Mouse (Mus musculus) neural tube, embryonic 13.5 days (tissue): Measurements from ENCODE around the gene Abca8b. TPM values are rescaled to one million over a fixed set of nuclear protein-coding genes. Genes with fewer than 3 reads are reported as not detected.
"Not testable (repeated sequence)": the region's sequence is repeated elsewhere in the genome, so short reads cannot be mapped to it uniquely, and the experiment has no call there.

Experiments
- ATAC-seq: fragments of 200-750 bp; cut with Nextera tagmentation; 2 replicates; pipeline ENCODE4 v1.8.0; 2017; ENCODE audit warnings: low read depth, mild to moderate bottlenecking, moderate TSS enrichment, moderate library complexity
- H3K27ac ChIP-seq: fragments of 300-500 bp; sonication (generic); replicated peaks from 2 replicates; pipeline ENCODE4 v1.5.1; 2015; ENCODE audit warnings: moderate library complexity, mild to moderate bottlenecking, inconsistent platforms
- H3K27me3 ChIP-seq: fragments of 300-500 bp; sonication (generic); 2 replicates; pipeline ENCODE4 v1.6.1; 2015; ENCODE audit warnings: mild to moderate bottlenecking, inconsistent platforms
- H3K36me3 ChIP-seq: fragments of 300-500 bp; sonication (generic); 2 replicates; pipeline ENCODE4 v1.6.1; 2015; ENCODE audit warnings: mild to moderate bottlenecking, inconsistent platforms
- H3K4me1 ChIP-seq: fragments of 300-500 bp; sonication (generic); replicated peaks from 2 replicates; pipeline ENCODE4 v1.6.1; 2015; ENCODE audit warnings: inconsistent platforms
- H3K4me2 ChIP-seq: fragments of 300-500 bp; sonication (generic); 2 replicates; pipeline ENCODE4 v1.6.1; 2015; ENCODE audit warnings: inconsistent platforms, mild to moderate bottlenecking, moderate library complexity
- H3K4me3 ChIP-seq: fragments of 300-500 bp; sonication (generic); 2 replicates; pipeline ENCODE4 v1.5.1; 2015; ENCODE audit warnings: mild to moderate bottlenecking, inconsistent platforms
- H3K9ac ChIP-seq: fragments of 300-500 bp; sonication (generic); 2 replicates; pipeline ENCODE4 v1.6.1; 2015; ENCODE audit warnings: moderate library complexity, mild to moderate bottlenecking, inconsistent platforms
- H3K9me3 ChIP-seq: fragments of 300-500 bp; sonication (generic); 2 replicates; pipeline ENCODE4 v1.6.1; 2016; ENCODE audit warnings: inconsistent platforms
- WGBS: fragments of 180-500 bp; shearing (Covaris S2); methylation state at CpG from one replicate; pipeline ENCODE4 v1.1.7; 2015; 5-methylcytosine and 5-hydroxymethylcytosine counted together
- polyA plus RNA-seq: library from polyadenylated mRNA; unstranded; fragments of >200 nt; fragmentation: Nextera tagmentation; extraction: Ambion mirVana; gene quantifications from 2 replicates; pipeline ENCODE4 v1.2.1, GENCODE M21; 2015

Gene Abca8b
- polyA plus RNA-seq = 1.4 and 1.8 TPM in 2 replicates

GRCm38 (mm10) chr11:109995624-109996023, at the start of gene Abca8b:
Gene Abca8b, minus strand, starts transcription at chr11:109995845.
- peak within 1 kb of the TSS; percentile 48 for H3K4me3 ChIP-seq
- ATAC-seq = peak; percentile 95
- no peaks in the 10 kb centered on the region for H3K27me3 ChIP-seq
- H3K27ac ChIP-seq = peak within 1 kb of the TSS; percentile 52
- H3K9me3 ChIP-seq = no peaks in the 10 kb centered on the region
- H3K36me3 ChIP-seq = no peaks in the 10 kb centered on the region
- WGBS = under 1% methylated on average over 15 of the region's 15 CpGs
- peak within 1 kb of the TSS; percentile 69 for H3K4me2 ChIP-seq
- peak within 1 kb of the TSS; percentile 66 for H3K9ac ChIP-seq
- H3K4me1 ChIP-seq = peaks cover 9% of the 10 kb centered on the region

- WGBS = 93% methylated on average over 2 of the region's 2 CpGs
- no peaks in the 10 kb centered on the region for H3K9me3 ChIP-seq
- no peak overlapping the region for H3K4me3 ChIP-seq
- peaks cover 10% of the 10 kb centered on the region for H3K4me1 ChIP-seq
- H3K4me2 ChIP-seq = no peak overlapping the region
- H3K36me3 ChIP-seq = no peaks in the 10 kb centered on the region
- no peak overlapping the region for H3K27ac ChIP-seq
- no peaks in the 10 kb centered on the region for H3K27me3 ChIP-seq
- no peak for ATAC-seq
- no peak overlapping the region for H3K9ac ChIP-seq
Observed at GRCm38 (mm10) chr11:110037795-110038194, 42.1 kb upstream of the Abca8b start.

DNA sequence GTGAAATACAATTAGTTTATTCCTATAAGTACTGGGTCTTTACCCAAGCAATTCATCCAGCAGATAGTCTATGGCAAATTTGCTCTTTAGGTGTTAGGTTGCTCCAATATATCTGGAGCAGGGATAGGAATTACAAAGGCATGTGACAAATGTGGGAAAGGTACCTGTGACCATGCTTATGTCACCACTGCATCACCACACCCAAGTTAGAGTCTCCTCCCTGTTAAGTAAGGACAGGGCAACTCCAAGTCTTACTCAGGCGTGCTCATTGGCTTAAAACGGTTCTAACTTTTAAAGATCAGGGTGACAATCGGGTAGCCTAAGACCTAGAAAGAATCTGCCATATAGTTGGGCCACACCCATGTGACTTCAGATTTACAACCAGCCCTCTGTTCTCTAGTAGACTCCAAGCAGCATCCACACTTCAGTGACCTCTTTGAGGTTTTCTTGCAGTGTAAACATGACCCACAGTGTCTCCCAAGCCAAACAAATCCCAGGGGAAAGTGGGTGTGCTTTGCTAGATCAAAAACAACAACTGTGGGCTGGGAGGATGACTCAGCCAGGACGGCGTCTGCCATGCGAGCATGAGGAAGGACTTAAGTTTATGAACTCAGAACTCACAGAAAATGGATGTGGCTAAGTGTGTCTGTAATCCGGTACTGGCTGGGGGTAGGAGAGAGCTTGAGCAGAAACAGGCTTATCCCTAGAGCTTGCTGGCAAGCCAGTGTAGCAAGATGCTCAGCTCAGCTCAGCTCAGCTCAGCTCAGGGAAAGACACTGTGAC, 33.5 kb upstream of the Abca8b start:
- H3K4me2 ChIP-seq = no peak overlapping the region

DNA sequence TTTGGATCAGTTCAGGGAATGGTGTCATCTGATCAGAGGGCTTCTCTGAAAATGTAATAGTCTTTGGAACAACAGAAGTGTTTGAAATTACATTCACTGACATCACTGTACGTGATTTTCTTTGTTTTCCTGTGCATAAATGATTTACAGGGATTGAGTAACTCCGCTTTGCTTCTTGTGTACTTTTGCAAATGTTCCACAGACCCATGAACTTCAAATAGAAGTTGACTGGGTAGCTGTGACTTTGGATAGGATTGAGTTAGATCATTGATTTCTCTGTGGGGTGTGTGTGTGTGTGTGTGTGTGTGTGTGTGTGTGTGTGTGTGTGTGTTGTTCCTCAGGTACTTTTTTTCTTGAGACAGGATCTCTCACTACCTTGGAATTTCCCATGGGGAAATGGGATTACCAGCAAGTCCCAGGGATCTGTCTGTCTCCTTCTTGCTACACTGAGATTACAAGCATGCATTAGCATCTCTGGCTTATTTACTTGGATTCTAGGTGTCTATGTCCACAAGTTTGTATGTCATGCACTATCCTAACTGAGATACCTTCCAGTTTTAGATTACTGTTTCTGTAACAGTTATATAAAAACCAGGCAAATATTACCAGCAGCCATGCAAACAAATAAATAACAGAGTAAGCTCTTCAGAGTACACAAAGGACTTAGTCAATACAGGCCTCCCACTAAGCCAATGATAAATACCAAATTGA, 15.3 kb upstream of the Abca8b start:
- H3K4me1 ChIP-seq = no peaks in the 10 kb centered on the region
- H3K36me3 ChIP-seq = no peaks in the 10 kb centered on the region
- H3K9ac ChIP-seq = no peak overlapping the region
- whole genome bisulfite sequencing = 72% methylated on average over 2 of the region's 2 CpGs
- no peak for ATAC-seq
- H3K4me3 ChIP-seq = no peak overlapping the region
- no peaks in the 10 kb centered on the region for H3K9me3 ChIP-seq
- H3K4me2 ChIP-seq = no peak overlapping the region
- H3K27ac ChIP-seq = no peak overlapping the region
- H3K27me3 ChIP-seq = no peaks in the 10 kb centered on the region

More for the DNA sequence above, 33.5 kb upstream of the Abca8b start:
- Histone ChIP-seq H3K27ac (no peak overlapping the region), H3K4me3 (no peak overlapping the region), H3K9ac (no peak overlapping the region), H3K27me3 (no peaks in the 10 kb centered on the region), H3K36me3 (no peaks in the 10 kb centered on the region), H3K9me3 (no peaks in the 10 kb centered on the region), H3K4me1 (no peaks in the 10 kb centered on the region)
- WGBS = 66% methylated on average over 7 of the region's 7 CpGs
- ATAC-seq = no peak

DNA sequence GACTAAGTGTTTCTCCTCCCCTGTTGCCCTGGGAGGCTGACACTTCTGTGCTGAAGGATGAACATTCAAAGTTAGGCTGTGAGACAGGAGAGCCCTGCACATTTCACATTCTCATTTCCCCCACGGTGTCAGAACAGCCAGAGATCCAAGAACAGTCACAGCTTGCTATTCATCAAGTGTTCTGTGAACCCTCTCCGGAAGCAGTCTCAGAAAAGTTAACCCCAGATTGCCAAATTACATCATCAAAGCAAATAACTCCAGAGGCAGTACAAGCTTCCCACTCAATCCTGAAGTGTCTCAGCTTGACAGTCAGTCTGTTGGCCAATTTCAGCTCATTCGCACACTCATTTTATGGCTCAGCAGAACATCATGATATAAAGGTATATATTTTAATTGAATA, 632 bp downstream of the Abca8b start:
- H3K27me3 ChIP-seq = no peaks in the 10 kb centered on the region
- ATAC-seq = peak; percentile 58
- H3K9me3 ChIP-seq = no peaks in the 10 kb centered on the region
- no peak overlapping the region for H3K27ac ChIP-seq
- no peaks in the 10 kb centered on the region for H3K36me3 ChIP-seq
- WGBS = 4% methylated on average over 3 of the region's 3 CpGs
- peak overlapping the region; percentile 48 for H3K4me3 ChIP-seq
- H3K9ac ChIP-seq = peak overlapping the region; percentile 66
- peak overlapping the region; percentile 69 for H3K4me2 ChIP-seq
- H3K4me1 ChIP-seq = peaks cover 9% of the 10 kb centered on the region

DNA sequence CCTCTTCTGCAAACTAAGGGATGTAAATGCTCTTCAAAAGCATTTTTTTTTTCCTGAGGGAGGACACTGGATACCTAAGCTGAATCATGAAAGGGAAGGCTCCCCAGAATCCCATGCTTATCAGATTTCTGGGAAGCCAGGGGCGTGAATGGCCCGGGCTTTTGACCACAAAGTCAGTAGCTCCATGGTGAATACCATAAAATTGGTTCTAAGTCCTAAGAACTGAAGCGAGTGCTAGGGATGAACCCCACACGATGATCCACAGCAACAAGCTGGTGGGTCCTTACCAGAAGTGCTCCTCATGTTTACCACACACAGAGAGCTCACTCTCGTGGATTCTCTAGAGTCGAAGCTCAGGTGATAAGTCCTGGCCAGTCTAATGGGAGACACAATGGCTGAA, 1.6 kb downstream of the Abca8b start:
- 56% methylated on average over 6 of the region's 6 CpGs for WGBS
- Histone ChIP-seq H3K27me3 (no peaks in the 10 kb centered on the region), H3K36me3 (no peaks in the 10 kb centered on the region), H3K9me3 (no peaks in the 10 kb centered on the region), H3K27ac (no peak overlapping the region), H3K9ac (no peak overlapping the region), H3K4me2 (peak overlapping the region; percentile 69), H3K4me1 (peaks cover 9% of the 10 kb centered on the region), H3K4me3 (no peak overlapping the region)
- no peak for ATAC-seq

- Histone ChIP-seq H3K4me2 (no peak overlapping the region), H3K4me1 (peaks cover 9% of the 10 kb centered on the region), H3K9me3 (no peaks in the 10 kb centered on the region), H3K9ac (no peak overlapping the region), H3K27ac (no peak overlapping the region), H3K36me3 (no peaks in the 10 kb centered on the region), H3K4me3 (no peak overlapping the region), H3K27me3 (no peaks in the 10 kb centered on the region)
- WGBS = 83% methylated on average over 3 of the region's 3 CpGs
- ATAC-seq = no peak
Observed at GRCm38 (mm10) chr11:109991270-109991669, 4.4 kb downstream of the Abca8b start.

GRCm38 (mm10) chr11:109990256-109990655, 5.4 kb downstream of the Abca8b start:
- no peaks in the 10 kb centered on the region for H3K36me3 ChIP-seq
- WGBS = 82% methylated on average over 2 of the region's 2 CpGs
- no peak overlapping the region for H3K9ac ChIP-seq
- no peak overlapping the region for H3K4me2 ChIP-seq
- H3K27me3 ChIP-seq = no peaks in the 10 kb centered on the region
- H3K27ac ChIP-seq = no peak overlapping the region
- H3K4me3 ChIP-seq = no peak overlapping the region
- no peak for ATAC-seq
- no peaks in the 10 kb centered on the region for H3K9me3 ChIP-seq
- H3K4me1 ChIP-seq = peaks cover 5% of the 10 kb centered on the region

- no peaks in the 10 kb centered on the region for H3K4me1 ChIP-seq
- H3K36me3 ChIP-seq = no peaks in the 10 kb centered on the region
- ATAC-seq = no peak
- H3K27ac ChIP-seq = no peak overlapping the region
- H3K4me2 ChIP-seq = no peak overlapping the region
- no peak overlapping the region for H3K4me3 ChIP-seq
- H3K9ac ChIP-seq = no peak overlapping the region
- no peaks in the 10 kb centered on the region for H3K27me3 ChIP-seq
- 70% methylated on average over 1 of the region's 1 CpGs for WGBS
- H3K9me3 ChIP-seq = no peaks in the 10 kb centered on the region
Observed at GRCm38 (mm10) chr11:109988164-109988563, 7.5 kb downstream of the Abca8b start.

GRCm38 (mm10) chr11:109987460-109988072, 8.1 kb downstream of the Abca8b start:
- 47% methylated on average over 11 of the region's 11 CpGs for WGBS

GRCm38 (mm10) chr11:109981872-109982271, 13.8 kb downstream of the Abca8b start:
- no peak for ATAC-seq
- H3K27me3 ChIP-seq = no peaks in the 10 kb centered on the region

More at GRCm38 (mm10) chr11:109987460-109988072, 8.1 kb downstream of the Abca8b start:
- not testable (repeated sequence) for H3K4me1 ChIP-seq, H3K36me3 ChIP-seq, H3K9me3 ChIP-seq, ATAC-seq, H3K4me2 ChIP-seq, H3K27ac ChIP-seq, H3K27me3 ChIP-seq, H3K9ac ChIP-seq, H3K4me3 ChIP-seq

DNA sequence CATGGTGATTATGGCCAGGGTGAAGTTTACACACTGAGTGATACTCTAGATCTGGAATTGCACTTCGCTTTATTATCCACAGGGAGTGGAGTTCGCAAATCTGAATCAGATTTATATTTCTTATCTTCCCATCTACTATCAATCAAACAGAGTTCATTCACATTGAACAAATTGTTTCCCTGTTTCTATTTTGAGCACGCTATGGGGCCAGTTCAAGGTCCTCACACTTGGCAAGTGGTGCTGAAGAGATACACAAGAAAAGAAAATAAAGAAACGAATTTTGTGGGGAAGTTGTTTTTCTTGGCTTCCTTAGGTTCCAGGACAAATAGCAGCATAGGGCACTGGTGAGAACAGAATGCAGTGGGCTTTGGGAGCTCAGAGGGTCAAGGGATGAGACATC, 25.1 kb downstream of the Abca8b start:
- H3K4me1 ChIP-seq = no peaks in the 10 kb centered on the region
- no peaks in the 10 kb centered on the region for H3K9me3 ChIP-seq
- no peak overlapping the region for H3K27ac ChIP-seq
- H3K9ac ChIP-seq = no peak overlapping the region
- 83% methylated on average over 4 of the region's 4 CpGs for WGBS
- no peak overlapping the region for H3K4me2 ChIP-seq
- H3K4me3 ChIP-seq = no peak overlapping the region
- ATAC-seq = no peak
- no peaks in the 10 kb centered on the region for H3K27me3 ChIP-seq
- H3K36me3 ChIP-seq = no peaks in the 10 kb centered on the region

More at GRCm38 (mm10) chr11:109981872-109982271, 13.8 kb downstream of the Abca8b start:
- Histone ChIP-seq H3K4me1 (no peaks in the 10 kb centered on the region), H3K36me3 (peaks cover 3% of the 10 kb centered on the region; the same call in 1 of the 2 replicates), H3K27ac (no peak overlapping the region), H3K9me3 (no peaks in the 10 kb centered on the region), H3K4me2 (no peak overlapping the region), H3K9ac (no peak overlapping the region), H3K4me3 (no peak overlapping the region)
- 93% methylated on average over 2 of the region's 2 CpGs for WGBS
